Mouse (Mus musculus): ENCODE data around the gene Gm17364. TPM values are rescaled to one million over a fixed set of nuclear protein-coding genes. Genes with fewer than 3 reads are reported as not detected.
"Not testable (repeated sequence)": the region's sequence is repeated elsewhere in the genome, so short reads cannot be mapped to it uniquely, and the experiment has no call there.

Gene Gm17364
- total RNA-seq (2021) = not detected

GRCm38 (mm10) chr13:41273927-41274650 lies at the start of gene Gm17364:
Gene Gm17364 (minus strand): TSS chr13:41273977.
- intact Hi-C loops (cut with DNase I) = no loop called here
- no peak for DNase-seq (ENCODE audit: low spot score)

- no peak for DNase-seq (ENCODE audit: low spot score)
- intact Hi-C loops (cut with DNase I) = no loop called here
These were observed 47.7 kb upstream of the Gm17364 start for GRCm38 (mm10) chr13:41321433-41321832.

GRCm38 (mm10) chr13:41320749-41321148 lies 47.0 kb upstream of the Gm17364 start:
- no peak for DNase-seq (ENCODE audit: low spot score)
- intact Hi-C loops (cut with DNase I) = no loop called here

- intact Hi-C loops (cut with DNase I) = loop anchor here (1.0 to 5.0 kb wide), 3 partner anchors 56 to 330 kb away; no protein-coding TSS in a partner anchor
- DNase-seq (ENCODE audit: low spot score) = peak; percentile 37
These were observed 28.9 kb upstream of the Gm17364 start for GRCm38 (mm10) chr13:41302716-41303115.

GRCm38 (mm10) chr13:41300037-41300436 lies 26.3 kb upstream of the Gm17364 start:
- intact Hi-C loops (cut with DNase I) = loop anchor here (2.0 to 5.0 kb wide), 2 partner anchors 161 to 332 kb away; no protein-coding TSS in a partner anchor
- DNase-seq (ENCODE audit: low spot score) = no peak

- intact Hi-C loops (cut with DNase I) = no loop called here
- no peak for DNase-seq (ENCODE audit: low spot score)
These were observed 25.2 kb upstream of the Gm17364 start for GRCm38 (mm10) chr13:41298996-41299395.

- no peak for DNase-seq (ENCODE audit: low spot score)
- intact Hi-C loops (cut with DNase I) = no loop called here
These were observed 24.8 kb upstream of the Gm17364 start for GRCm38 (mm10) chr13:41298533-41298932.

GRCm38 (mm10) chr13:41296396-41296795 lies 22.6 kb upstream of the Gm17364 start:
- intact Hi-C loops (cut with DNase I) = no loop called here
- no peak for DNase-seq (ENCODE audit: low spot score)

GRCm38 (mm10) chr13:41295886-41296285 lies 22.1 kb upstream of the Gm17364 start:
- intact Hi-C loops (cut with DNase I) = no loop called here
- DNase-seq (ENCODE audit: low spot score) = no peak

GRCm38 (mm10) chr13:41293595-41293994 lies 19.8 kb upstream of the Gm17364 start:
- no peak for DNase-seq (ENCODE audit: low spot score)
- intact Hi-C loops (cut with DNase I) = no loop called here

GRCm38 (mm10) chr13:41291466-41291974 lies 17.7 kb upstream of the Gm17364 start:
- no peak for DNase-seq (ENCODE audit: low spot score)
- intact Hi-C loops (cut with DNase I) = no loop called here

- no peak for DNase-seq (ENCODE audit: low spot score)
- intact Hi-C loops (cut with DNase I) = no loop called here
These were observed 12.5 kb upstream of the Gm17364 start for GRCm38 (mm10) chr13:41286285-41286684.

- intact Hi-C loops (cut with DNase I) = no loop called here
These were observed 11.7 kb upstream of the Gm17364 start for GRCm38 (mm10) chr13:41285448-41285847.

GRCm38 (mm10) chr13:41283256-41283655 lies 9.5 kb upstream of the Gm17364 start:
- DNase-seq (ENCODE audit: low spot score) = peak; percentile 7
- intact Hi-C loops (cut with DNase I) = loop anchor here (1.0 to 2.0 kb wide), 2 partner anchors 289 to 352 kb away; no protein-coding TSS in a partner anchor

More at GRCm38 (mm10) chr13:41285448-41285847, 11.7 kb upstream of the Gm17364 start:
- no peak for DNase-seq (ENCODE audit: low spot score)

GRCm38 (mm10) chr13:41280696-41281095 lies 6.9 kb upstream of the Gm17364 start:
- intact Hi-C loops (cut with DNase I) = no loop called here
- no peak for DNase-seq (ENCODE audit: low spot score)

- intact Hi-C loops (cut with DNase I) = no loop called here
These were observed 5.9 kb downstream of the Gm17364 start for GRCm38 (mm10) chr13:41267827-41268408.

GRCm38 (mm10) chr13:41263304-41264006 lies 10.3 kb downstream of the Gm17364 start:
- DNase-seq (ENCODE audit: low spot score) = no peak
- intact Hi-C loops (cut with DNase I) = no loop called here

More at GRCm38 (mm10) chr13:41267827-41268408, 5.9 kb downstream of the Gm17364 start:
- DNase-seq (ENCODE audit: low spot score) = no peak

GRCm38 (mm10) chr13:41261617-41262016 lies 12.2 kb downstream of the Gm17364 start:
- intact Hi-C loops (cut with DNase I); DNase-seq (ENCODE audit: low spot score): not testable (repeated sequence)

GRCm38 (mm10) chr13:41257851-41258250 lies 15.9 kb downstream of the Gm17364 start:
- DNase-seq (ENCODE audit: low spot score) = no peak
- intact Hi-C loops (cut with DNase I) = no loop called here

- no peak for DNase-seq (ENCODE audit: low spot score)
- intact Hi-C loops (cut with DNase I) = no loop called here
These were observed 16.8 kb downstream of the Gm17364 start for GRCm38 (mm10) chr13:41256962-41257361.
